Mouse (Mus musculus) kidney, adult 18-20 months (tissue): Measurements from ENCODE around the gene Fryl.

Experiments used
- DNase-seq: peaks from one replicate; pipeline ENCODE4 v3.0.0; 2021

The Fryl gene

GRCm38 (mm10) chr5:73256352-73257065 lies at the start of gene Fryl:
Gene Fryl, minus strand, starts transcription at chr5:73256619.
- peak; percentile 91 for DNase-seq

- DNase-seq, result no peak
These were observed 48.1 kb upstream of the Fryl start for GRCm38 (mm10) chr5:73304507-73304906.

- DNase-seq, result no peak
These were observed 45.3 kb upstream of the Fryl start for GRCm38 (mm10) chr5:73301601-73302307.

- DNase-seq, result no peak
These were observed 39.5 kb upstream of the Fryl start for GRCm38 (mm10) chr5:73295916-73296315.

- no peak for DNase-seq
These were observed 38.6 kb upstream of the Fryl start for GRCm38 (mm10) chr5:73295016-73295415.

- DNase-seq, result no peak
These were observed 37.0 kb upstream of the Fryl start for GRCm38 (mm10) chr5:73293458-73293827.

- DNase-seq, result peak; percentile 94
These were observed 36.4 kb upstream of the Fryl start, which contains the start of gene Ociad1 for GRCm38 (mm10) chr5:73292502-73293457. Gene Ociad1, plus strand, starts transcription at chr5:73292784.

GRCm38 (mm10) chr5:73289900-73290299 lies 33.5 kb upstream of the Fryl start:
- no peak for DNase-seq

- no peak for DNase-seq
These were observed 30.2 kb upstream of the Fryl start for GRCm38 (mm10) chr5:73286603-73287002.

- no peak for DNase-seq
These were observed 29.1 kb upstream of the Fryl start for GRCm38 (mm10) chr5:73285470-73285978.

- DNase-seq, result no peak
These were observed 27.6 kb upstream of the Fryl start for GRCm38 (mm10) chr5:73284046-73284445.

GRCm38 (mm10) chr5:73280567-73280850 lies 24.1 kb upstream of the Fryl start:
- no peak for DNase-seq

- DNase-seq, result no peak
These were observed 23.5 kb upstream of the Fryl start for GRCm38 (mm10) chr5:73279732-73280566.

GRCm38 (mm10) chr5:73279190-73279589 lies 22.8 kb upstream of the Fryl start:
- no peak for DNase-seq

- no peak for DNase-seq
These were observed 18.5 kb upstream of the Fryl start for GRCm38 (mm10) chr5:73274941-73275340.

- DNase-seq, result no peak
These were observed 16.8 kb upstream of the Fryl start for GRCm38 (mm10) chr5:73273171-73273570.

GRCm38 (mm10) chr5:73270612-73271011 lies 14.2 kb upstream of the Fryl start:
- no peak for DNase-seq

- no peak for DNase-seq
These were observed 12.3 kb upstream of the Fryl start for GRCm38 (mm10) chr5:73268636-73269213.

GRCm38 (mm10) chr5:73265460-73265859 lies 9.0 kb upstream of the Fryl start:
- DNase-seq, result no peak

- no peak for DNase-seq
These were observed 7.7 kb upstream of the Fryl start for GRCm38 (mm10) chr5:73264122-73264521.

GRCm38 (mm10) chr5:73257723-73258122 lies 1.3 kb upstream of the Fryl start:
- DNase-seq, result no peak

- no peak for DNase-seq
These were observed 677 bp upstream of the Fryl start for GRCm38 (mm10) chr5:73257096-73257495.
